Mouse (Mus musculus): ENCODE data around the gene Hlf.

- no peak for TF ChIP-seq CTCF (conservative IDR thresholded peaks at IDR 0.05; ENCODE audit: low read length)
- TF ChIP-seq POU5F1 (IDR thresholded peaks at IDR 0.05; ENCODE audit: borderline replicate concordance, low read length): no peak
- TF ChIP-seq NANOG (IDR thresholded peaks at IDR 0.05; ENCODE audit: borderline replicate concordance, low read length): no peak
Observed at GRCm38 (mm10) chr11:90350153-90350512, 40.6 kb downstream of the Hlf start.

All from E14TG2a.4 (cell line).